Mouse (Mus musculus) myocyte (in vitro differentiated cells): ENCODE results near the gene Cbx1. TPM values are rescaled to one million over a fixed set of nuclear protein-coding genes. Genes with fewer than 3 reads are reported as not detected.

Experiments used
- H3K27me3 ChIP-seq: one replicate; pipeline ENCODE4 v1.6.1; 2011; ENCODE audit not compliant: control insufficient read depth, insufficient read depth, insufficient read length
- H3K36me3 ChIP-seq: one replicate; pipeline ENCODE4 v1.6.1; 2011; ENCODE audit not compliant: control insufficient read depth, insufficient read depth
- H3K4me2 ChIP-seq: one replicate; pipeline ENCODE4 v1.6.1; 2011; ENCODE audit warnings: low read depth, control low read depth
- H3K4me3 ChIP-seq: one replicate; pipeline ENCODE4 v1.5.1; 2011; ENCODE audit warnings: mild to moderate bottlenecking, control low read depth, moderate library complexity
- H3K79me2 ChIP-seq: one replicate; pipeline ENCODE4 v1.6.1; 2011; ENCODE audit not compliant: control insufficient read depth, insufficient read depth
- H3ac ChIP-seq: one replicate; pipeline ENCODE4 v1.6.1; 2011; ENCODE audit not compliant: control insufficient read depth, insufficient read length
- CEBPB ChIP-seq: IDR thresholded peaks from 2 replicates; pipeline ENCODE4 v1.6.1; 2011; ENCODE audit warnings: mild to moderate bottlenecking, moderate library complexity; ENCODE audit not compliant: poor library complexity, insufficient read depth, severe bottlenecking
- E2F4 ChIP-seq: IDR thresholded peaks from one replicate; pipeline ENCODE4 v1.6.1; 2011; ENCODE audit warnings: mild to moderate bottlenecking, control low read depth, moderate library complexity; ENCODE audit not compliant: insufficient read depth
- MAX ChIP-seq: IDR thresholded peaks from one replicate; pipeline ENCODE4 v1.6.1; 2011; ENCODE audit warnings: low read depth, mild to moderate bottlenecking, control low read depth
- MYOD1 ChIP-seq, 3 experiments: IDR thresholded peaks; one replicate each; pipeline ENCODE4 v1.6.1; 2011; ENCODE audit warnings: control low read depth in 2 of 3, low read depth in 2 of 3, mild to moderate bottlenecking in 2 of 3, moderate library complexity in 1 of 3; ENCODE audit not compliant: insufficient read length in 2 of 3, control insufficient read depth in 1 of 3
- MYOG ChIP-seq, 3 experiments: IDR thresholded peaks; one replicate each; pipeline ENCODE4 v1.6.1; 2011; ENCODE audit warnings: control low read depth in 2 of 3, low read depth in 2 of 3, mild to moderate bottlenecking in 2 of 3; ENCODE audit not compliant: insufficient read length in 2 of 3, control insufficient read depth in 1 of 3, insufficient read depth in 1 of 3
- POLR2A ChIP-seq: IDR thresholded peaks from one replicate; pipeline ENCODE4 v1.6.1; 2011; ENCODE audit warnings: low read depth, mild to moderate bottlenecking, control low read depth, moderate library complexity; ENCODE audit not compliant: insufficient read length
- POLR2AphosphoS2 ChIP-seq: IDR thresholded peaks from one replicate; pipeline ENCODE4 v1.6.1; 2011; ENCODE audit warnings: low read depth, control low read depth; ENCODE audit not compliant: insufficient read length
- REST ChIP-seq: IDR thresholded peaks from one replicate; pipeline ENCODE4 v1.6.1; 2011; ENCODE audit warnings: mild to moderate bottlenecking, control low read depth, moderate library complexity; ENCODE audit not compliant: insufficient read depth, insufficient read length
- SRF ChIP-seq: IDR thresholded peaks from one replicate; pipeline ENCODE4 v1.6.1; 2011; ENCODE audit warnings: low read depth; ENCODE audit not compliant: control insufficient read depth, insufficient read length
- TCF12 ChIP-seq: IDR thresholded peaks from one replicate; pipeline ENCODE4 v1.6.1; 2011; ENCODE audit warnings: mild to moderate bottlenecking, control low read depth; ENCODE audit not compliant: poor library complexity, insufficient read depth, severe bottlenecking
- TCF3 ChIP-seq: IDR thresholded peaks from one replicate; pipeline ENCODE4 v1.6.1; 2011; ENCODE audit warnings: low read depth, control low read depth; ENCODE audit not compliant: insufficient read length
- USF1 ChIP-seq: IDR thresholded peaks from one replicate; pipeline ENCODE4 v1.6.1; 2011; ENCODE audit warnings: low read depth, mild to moderate bottlenecking, control low read depth, moderate library complexity
- polyA plus RNA-seq: library from polyadenylated mRNA; unstranded; fragments of >200 nt; fragmentation: generic; extraction: Trizol; gene quantifications from one replicate; pipeline ENCODE4 v1.2.1, GENCODE M21; 2012; ENCODE audit warnings: missing spikeins

Cbx1 gene
- polyA plus RNA-seq, 1 experiment = 34.6 TPM

GRCm38 (mm10) chr11:96830539-96831216, 41.8 kb downstream of the Cbx1 start:
- Histone ChIP-seq H3K4me3 (peak overlapping the region; percentile 93), H3ac (peak overlapping the region; percentile 77), H3K27me3 (no peaks in the 10 kb centered on the region), H3K36me3 (peaks cover 8% of the 10 kb centered on the region), H3K4me2 (peak overlapping the region; percentile 85), H3K79me2 (peaks cover 37% of the 10 kb centered on the region)
- TF ChIP-seq REST (no peak), MYOD1 (IDR thresholded peaks at IDR 0.05; ENCODE audit: control insufficient read depth in 1 of 3, insufficient read length in 2 of 3, low read depth in 2 of 3) (no peak)

GRCm38 (mm10) chr11:96831516-96831915, 42.6 kb downstream of the Cbx1 start:
- Histone ChIP-seq H3K27me3 (no peaks in the 10 kb centered on the region), H3K36me3 (peaks cover 2% of the 10 kb centered on the region), H3K4me3 (no peak overlapping the region), H3K79me2 (peaks cover 28% of the 10 kb centered on the region), H3K4me2 (no peak overlapping the region), H3ac (no peak overlapping the region)
- TF ChIP-seq TCF12 = no peak
- TF ChIP-seq USF1 = no peak
- TF ChIP-seq SRF = no peak
- TF ChIP-seq REST = no peak
- no peak for TF ChIP-seq MAX

- Histone ChIP-seq H3K4me2 (no peak overlapping the region), H3K79me2 (peaks cover 18% of the 10 kb centered on the region), H3K4me3 (no peak overlapping the region), H3ac (no peak overlapping the region), H3K27me3 (no peaks in the 10 kb centered on the region), H3K36me3 (no peaks in the 10 kb centered on the region)
- no peak for TF ChIP-seq REST
- TF ChIP-seq POLR2AphosphoS2 = no peak
- TF ChIP-seq SRF = no peak
- TF ChIP-seq TCF3 = no peak
- no peak for TF ChIP-seq CEBPB
- no peak for TF ChIP-seq MYOG (IDR thresholded peaks at IDR 0.05; ENCODE audit: control insufficient read depth in 1 of 3, insufficient read depth in 1 of 3, insufficient read length in 2 of 3, low read depth in 2 of 3)
- TF ChIP-seq E2F4 = no peak
- TF ChIP-seq MYOD1 (IDR thresholded peaks at IDR 0.05; ENCODE audit: control insufficient read depth in 1 of 3, insufficient read length in 2 of 3, low read depth in 2 of 3) = no peak
- TF ChIP-seq MAX = no peak
- no peak for TF ChIP-seq POLR2A
- no peak for TF ChIP-seq TCF12
- no peak for TF ChIP-seq USF1
Observed at GRCm38 (mm10) chr11:96832541-96832940, 43.6 kb downstream of the Cbx1 start.

- no peak overlapping the region for H3ac ChIP-seq
- H3K4me3 ChIP-seq = no peak overlapping the region
- H3K79me2 ChIP-seq = peaks cover 14% of the 10 kb centered on the region
- no peaks in the 10 kb centered on the region for H3K27me3 ChIP-seq
- no peak overlapping the region for H3K4me2 ChIP-seq
- TF ChIP-seq POLR2A (no peak), MYOG (IDR thresholded peaks at IDR 0.05; ENCODE audit: control insufficient read depth in 1 of 3, insufficient read depth in 1 of 3, insufficient read length in 2 of 3, low read depth in 2 of 3) (no peak), TCF12 (no peak), POLR2AphosphoS2 (no peak), E2F4 (no peak), MAX (no peak), REST (no peak), MYOD1 (IDR thresholded peaks at IDR 0.05; ENCODE audit: control insufficient read depth in 1 of 3, insufficient read length in 2 of 3, low read depth in 2 of 3) (no peak), TCF3 (no peak), CEBPB (no peak), USF1 (no peak), SRF (no peak)
- H3K36me3 ChIP-seq = no peaks in the 10 kb centered on the region
Observed at GRCm38 (mm10) chr11:96832973-96833372, 44.0 kb downstream of the Cbx1 start.

GRCm38 (mm10) chr11:96834127-96834526, 45.2 kb downstream of the Cbx1 start:
- H3K27me3 ChIP-seq = no peaks in the 10 kb centered on the region
- H3K4me3 ChIP-seq = no peak overlapping the region
- TF ChIP-seq POLR2AphosphoS2 = no peak
- no peak for TF ChIP-seq TCF12
- TF ChIP-seq CEBPB = no peak
- no peak for TF ChIP-seq TCF3
- no peak for TF ChIP-seq MYOD1 (IDR thresholded peaks at IDR 0.05; ENCODE audit: control insufficient read depth in 1 of 3, insufficient read length in 2 of 3, low read depth in 2 of 3)
- TF ChIP-seq REST = no peak
- no peak for TF ChIP-seq SRF
- no peak for TF ChIP-seq USF1
- TF ChIP-seq E2F4 = no peak
- no peak for TF ChIP-seq MYOG (IDR thresholded peaks at IDR 0.05; ENCODE audit: control insufficient read depth in 1 of 3, insufficient read depth in 1 of 3, insufficient read length in 2 of 3, low read depth in 2 of 3)
- H3ac ChIP-seq = no peak overlapping the region
- peaks cover 2% of the 10 kb centered on the region for H3K79me2 ChIP-seq
- no peak overlapping the region for H3K4me2 ChIP-seq
- H3K36me3 ChIP-seq = no peaks in the 10 kb centered on the region
